Mouse (Mus musculus): Measurements from ENCODE around the gene Cd79a.
"Not testable (repeated sequence)": the region's sequence is repeated elsewhere in the genome, so short reads cannot be mapped to it uniquely, and the experiment has no call there.

Cd79a gene

GRCm38 (mm10) chr7:24886308-24886633 is 10.9 kb upstream of the Cd79a start:
- DNase-seq: no peak

- no peak for DNase-seq
Observed at GRCm38 (mm10) chr7:24887096-24887495, 10.1 kb upstream of the Cd79a start.

- DNase-seq: no peak
Observed at GRCm38 (mm10) chr7:24889431-24890220, 7.6 kb upstream of the Cd79a start.

GRCm38 (mm10) chr7:24890281-24891216 is 6.6 kb upstream of the Cd79a start:
- DNase-seq: peak; percentile 67

GRCm38 (mm10) chr7:24891241-24892124 is 5.7 kb upstream of the Cd79a start:
- DNase-seq: no peak

GRCm38 (mm10) chr7:24892125-24892583 is 5.0 kb upstream of the Cd79a start:
- no peak for DNase-seq

GRCm38 (mm10) chr7:24895749-24896148 is 1.4 kb upstream of the Cd79a start:
- not testable (repeated sequence) for DNase-seq

- DNase-seq: no peak
Observed at GRCm38 (mm10) chr7:24896269-24896668, 912 bp upstream of the Cd79a start.

GRCm38 (mm10) chr7:24897959-24898358 is 778 bp downstream of the Cd79a start:
- no peak for DNase-seq

GRCm38 (mm10) chr7:24901114-24901513 is 3.9 kb downstream of the Cd79a start:
- DNase-seq: no peak

- DNase-seq: no peak
Observed at GRCm38 (mm10) chr7:24901842-24902241, 4.7 kb downstream of the Cd79a start.

- no peak for DNase-seq
Observed at GRCm38 (mm10) chr7:24902264-24902629, 5.1 kb downstream of the Cd79a start.

- DNase-seq: peak; percentile 49
Observed at GRCm38 (mm10) chr7:24902630-24903443, 5.7 kb downstream of the Cd79a start, which contains the start of gene Arhgef1. Gene Arhgef1, plus strand, starts transcription at chr7:24902912.

- no peak for DNase-seq
Observed at GRCm38 (mm10) chr7:24903444-24903825, 6.3 kb downstream of the Cd79a start.

GRCm38 (mm10) chr7:24904070-24904483 is 6.9 kb downstream of the Cd79a start:
- DNase-seq: peak; percentile 94

GRCm38 (mm10) chr7:24904936-24905335 is 7.8 kb downstream of the Cd79a start:
- peak; percentile 47 for DNase-seq

- DNase-seq: no peak
Observed at GRCm38 (mm10) chr7:24906551-24906950, 9.4 kb downstream of the Cd79a start.

- no peak for DNase-seq
Observed at GRCm38 (mm10) chr7:24907211-24907748, 10.1 kb downstream of the Cd79a start.

- no peak for DNase-seq
Observed at GRCm38 (mm10) chr7:24912480-24912879, 15.3 kb downstream of the Cd79a start.

GRCm38 (mm10) chr7:24918763-24919323 is 21.7 kb downstream of the Cd79a start:
- no peak for DNase-seq

- no peak for DNase-seq
Observed at GRCm38 (mm10) chr7:24919728-24920127, 22.5 kb downstream of the Cd79a start.
